Mouse (Mus musculus) lung, adult 2 months (tissue): ENCODE measurements around the gene Slc34a1. TPM values are rescaled to one million over a fixed set of nuclear protein-coding genes. Genes with fewer than 3 reads are reported as not detected.
A peak's percentile ranks its signal among the peaks of the same experiment; 100 is the strongest.

Source experiments
- DNase-seq: peaks from one replicate; pipeline ENCODE4 v3.0.0; 2022
- H3K4me1 ChIP-seq: fragments of 200-500 bp; 2 replicates; pipeline ENCODE4 v1.6.1; 2011; ENCODE audit warnings: low read length; ENCODE audit not compliant: control insufficient read depth, insufficient read depth
- H3K4me3 ChIP-seq: fragments of 200-500 bp; replicated peaks from 2 replicates; pipeline ENCODE3; 2011; ENCODE audit warnings: low read depth, mild to moderate bottlenecking, control low read depth, low read length; ENCODE audit errors: extremely low read depth
- CTCF ChIP-seq: fragments of 200-500 bp; IDR thresholded peaks from 2 replicates; pipeline ENCODE4 v1.5.1; 2011; ENCODE audit warnings: mild to moderate bottlenecking, low read length, control low read depth; ENCODE audit not compliant: insufficient read depth
- POLR2A ChIP-seq: fragments of 200-500 bp; IDR thresholded peaks from 2 replicates; pipeline ENCODE4 v1.6.1; 2011; ENCODE audit warnings: low read depth, mild to moderate bottlenecking, control low read depth, low read length, borderline replicate concordance; ENCODE audit errors: extremely low read depth
- WGBS: fragments of 180-500 bp; shearing (Covaris S2); methylation state at CpG from one replicate; pipeline ENCODE4 v1.1.7; 2018; 5-methylcytosine and 5-hydroxymethylcytosine counted together
- polyA plus RNA-seq: library from polyadenylated mRNA; depleted of rRNA; stranded (reverse); fragments of >200 nt; gene quantifications from 2 replicates; pipeline ENCODE4 v1.2.3, GENCODE M21; 2012

Slc34a1 gene
- polyA plus RNA-seq, 1 experiment: 0.28 TPM

DNA sequence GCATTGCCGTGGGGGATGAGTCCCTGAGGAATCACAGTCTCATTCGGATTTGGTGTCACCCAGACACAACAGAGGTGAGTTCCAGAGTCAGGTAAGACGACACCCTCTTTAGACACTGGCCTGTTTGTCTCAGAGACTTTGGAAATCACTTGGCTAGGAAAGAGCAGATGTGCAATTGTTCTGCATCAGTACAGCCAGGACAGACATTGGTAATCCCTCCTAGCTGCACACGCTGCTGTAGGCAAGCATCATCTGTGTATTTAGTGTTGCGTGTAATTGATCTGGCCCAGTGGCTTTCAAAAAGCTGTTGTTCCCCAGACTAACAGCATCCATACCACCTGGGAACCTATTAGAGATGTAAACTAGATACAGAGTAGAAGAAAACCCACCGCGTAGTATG is 5.3 kb downstream of the Slc34a1 start:
- no peak for DNase-seq
- 74% methylated on average over 7 of the region's 7 CpGs for WGBS
- TF ChIP-seq CTCF (no peak), POLR2A (no peak)
- no peaks in the 10 kb centered on the region for H3K4me1 ChIP-seq
- no peak overlapping the region for H3K4me3 ChIP-seq

- no peak for DNase-seq
- WGBS: 60% methylated on average over 15 of the region's 15 CpGs
- H3K4me1 ChIP-seq: no peaks in the 10 kb centered on the region
- TF ChIP-seq POLR2A: no peak
- TF ChIP-seq CTCF: no peak
- H3K4me3 ChIP-seq: no peak overlapping the region
Measured at GRCm38 (mm10) chr13:55403935-55404852, 6.2 kb downstream of the Slc34a1 start.

DNA sequence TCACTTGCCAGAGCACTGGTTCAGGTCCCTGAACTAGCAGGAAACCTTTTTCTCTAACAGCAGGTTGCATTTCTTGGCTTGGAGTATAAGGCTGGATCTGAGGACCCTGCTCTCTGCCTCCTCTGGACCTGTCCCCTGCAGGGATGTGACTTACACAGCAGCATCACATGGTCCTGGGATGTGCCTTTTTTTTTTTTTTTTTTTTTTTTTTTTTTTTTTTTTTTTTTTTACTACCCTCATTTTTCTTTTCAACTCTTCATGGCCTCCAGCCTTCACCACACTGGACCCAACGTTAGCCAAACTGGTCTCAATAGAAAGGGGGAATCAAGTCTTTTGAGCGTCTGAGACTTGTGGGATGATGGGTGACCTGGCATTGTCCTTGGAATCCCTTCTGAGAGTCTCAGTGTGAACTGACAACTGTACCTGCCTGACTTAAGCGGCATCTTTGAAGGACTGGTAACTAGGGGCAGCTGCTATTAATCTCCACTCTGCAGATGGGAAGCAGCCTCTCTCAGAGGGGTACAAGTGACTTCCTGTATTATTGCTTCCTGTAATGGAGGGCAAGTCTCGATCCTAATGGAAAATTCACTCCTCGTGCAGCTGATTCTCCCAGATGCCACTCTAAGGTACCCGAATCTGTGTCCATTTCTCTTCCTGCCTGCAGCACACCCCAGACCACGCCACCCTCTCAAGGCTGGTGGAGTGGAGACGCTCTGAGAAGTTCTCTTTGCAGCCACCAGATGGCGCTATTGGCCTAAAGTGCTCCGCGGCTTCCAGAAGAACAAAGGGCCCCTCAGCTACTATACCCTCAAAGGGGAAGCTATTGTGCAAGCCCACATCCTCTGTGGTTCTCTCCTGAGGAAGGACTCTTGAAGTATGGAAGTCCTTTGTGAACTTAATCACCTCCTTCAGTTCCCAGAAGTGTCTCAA is 7.1 kb downstream of the Slc34a1 start:
- no peak overlapping the region for H3K4me3 ChIP-seq
- H3K4me1 ChIP-seq: no peaks in the 10 kb centered on the region
- DNase-seq: peak; percentile 70
- WGBS: 8% methylated on average over 11 of the region's 11 CpGs
- peak; percentile 87 for TF ChIP-seq CTCF
- no peak for TF ChIP-seq POLR2A

GRCm38 (mm10) chr13:55405783-55406390 is 7.9 kb downstream of the Slc34a1 start:
- no peak overlapping the region for H3K4me3 ChIP-seq
- no peak for DNase-seq
- no peaks in the 10 kb centered on the region for H3K4me1 ChIP-seq
- no peak for TF ChIP-seq POLR2A
- 62% methylated on average over 13 of the region's 13 CpGs for WGBS

GRCm38 (mm10) chr13:55407341-55407740 is 9.4 kb downstream of the Slc34a1 start:
- no peak for TF ChIP-seq POLR2A
- no peak for TF ChIP-seq CTCF
- H3K4me3 ChIP-seq: no peak overlapping the region
- DNase-seq: no peak
- H3K4me1 ChIP-seq: no peaks in the 10 kb centered on the region
- 86% methylated on average over 4 of the region's 4 CpGs for WGBS

DNA sequence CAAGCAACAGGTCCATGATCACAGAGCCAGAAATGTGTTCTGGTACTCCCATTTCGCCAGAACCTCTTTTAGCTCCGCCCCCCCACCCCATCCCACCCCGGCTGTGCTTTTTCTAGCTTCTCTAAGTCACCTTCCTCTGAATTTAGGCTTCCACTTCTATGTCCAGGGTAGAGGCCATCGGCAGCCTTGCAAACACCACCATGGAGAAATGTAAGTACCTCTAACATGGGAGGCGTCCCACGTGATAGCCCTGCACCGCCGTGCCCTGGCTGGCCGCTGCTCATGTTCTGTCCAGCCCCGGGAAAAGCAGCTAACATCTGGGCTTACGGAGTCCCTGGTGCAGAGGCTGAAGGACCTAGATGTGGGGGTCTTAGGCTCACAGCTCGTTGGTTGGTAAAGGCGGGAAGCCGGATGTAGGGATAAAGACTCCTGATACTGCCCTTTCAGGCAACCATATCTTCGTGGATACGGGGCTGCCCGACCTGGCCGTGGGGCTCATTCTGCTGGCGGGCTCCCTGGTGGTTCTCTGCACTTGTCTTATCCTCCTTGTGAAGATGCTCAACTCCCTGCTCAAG is 10.6 kb downstream of the Slc34a1 start:
- Histone ChIP-seq H3K4me3 (no peak overlapping the region), H3K4me1 (no peaks in the 10 kb centered on the region)
- no peak for DNase-seq
- 82% methylated on average over 19 of the region's 19 CpGs for WGBS
- TF ChIP-seq POLR2A: no peak
- TF ChIP-seq CTCF: no peak

DNA sequence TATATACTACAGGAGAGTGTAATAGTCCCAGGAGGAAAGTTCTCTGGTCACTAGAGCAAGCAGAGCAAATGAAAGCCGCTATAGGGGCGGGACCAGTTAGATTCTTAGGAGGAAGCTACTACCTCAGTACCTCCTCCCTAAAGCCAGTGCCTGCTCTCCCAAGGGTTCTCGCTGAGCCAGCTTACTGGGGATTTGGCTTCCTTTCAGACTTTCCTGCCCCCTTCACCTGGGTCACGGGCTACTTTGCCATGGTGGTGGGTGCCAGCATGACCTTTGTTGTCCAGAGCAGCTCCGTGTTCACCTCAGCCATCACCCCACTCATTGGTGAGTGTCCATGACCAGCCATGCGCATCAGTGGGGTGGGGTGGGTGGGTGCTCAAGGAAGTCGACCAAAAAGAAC is 13.8 kb downstream of the Slc34a1 start:
- no peak for DNase-seq
- H3K4me3 ChIP-seq: no peak overlapping the region
- 71% methylated on average over 7 of the region's 7 CpGs for WGBS
- TF ChIP-seq CTCF: no peak
- TF ChIP-seq POLR2A: no peak
- no peaks in the 10 kb centered on the region; the same call in 1 of the 2 replicates for H3K4me1 ChIP-seq

DNA sequence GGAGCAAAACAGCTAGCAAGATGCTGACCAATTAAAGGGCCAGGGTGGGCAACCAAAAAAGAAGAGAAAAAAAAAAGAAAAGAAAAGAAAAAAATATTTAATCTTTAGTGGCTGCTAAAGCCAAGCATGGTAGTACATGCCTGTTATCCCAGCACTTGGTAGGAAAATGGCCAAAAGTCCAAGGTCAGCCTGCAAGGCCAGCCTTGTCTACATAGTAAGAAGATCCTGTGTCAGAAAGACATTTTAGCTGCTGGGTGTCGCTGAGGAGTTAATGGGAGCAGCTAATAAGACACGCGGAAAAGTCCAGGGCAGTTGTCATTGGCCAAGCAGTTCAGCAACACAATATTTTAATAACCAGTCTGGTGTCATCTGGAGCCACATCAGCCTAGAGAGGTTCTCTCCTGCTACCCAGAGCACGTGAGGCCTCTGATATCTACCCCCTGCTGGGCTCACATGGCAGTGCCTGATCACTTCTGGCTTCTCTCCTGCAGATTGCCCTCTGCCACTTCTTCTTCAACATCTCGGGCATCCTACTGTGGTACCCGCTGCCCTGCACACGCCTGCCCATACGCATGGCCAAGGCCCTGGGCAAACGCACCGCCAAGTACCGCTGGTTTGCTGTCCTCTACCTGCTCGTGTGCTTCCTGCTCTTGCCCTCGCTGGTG is 14.8 kb downstream of the Slc34a1 start:
- 79% methylated on average over 13 of the region's 13 CpGs for WGBS
- no peak for TF ChIP-seq CTCF
- TF ChIP-seq POLR2A: no peak
- DNase-seq: no peak
- no peak overlapping the region for H3K4me3 ChIP-seq
- H3K4me1 ChIP-seq: no peaks in the 10 kb centered on the region; the same call in 1 of the 2 replicates
